ENCODE assay signal across 10 mouse cellular contexts in the genomic region with DNA sequence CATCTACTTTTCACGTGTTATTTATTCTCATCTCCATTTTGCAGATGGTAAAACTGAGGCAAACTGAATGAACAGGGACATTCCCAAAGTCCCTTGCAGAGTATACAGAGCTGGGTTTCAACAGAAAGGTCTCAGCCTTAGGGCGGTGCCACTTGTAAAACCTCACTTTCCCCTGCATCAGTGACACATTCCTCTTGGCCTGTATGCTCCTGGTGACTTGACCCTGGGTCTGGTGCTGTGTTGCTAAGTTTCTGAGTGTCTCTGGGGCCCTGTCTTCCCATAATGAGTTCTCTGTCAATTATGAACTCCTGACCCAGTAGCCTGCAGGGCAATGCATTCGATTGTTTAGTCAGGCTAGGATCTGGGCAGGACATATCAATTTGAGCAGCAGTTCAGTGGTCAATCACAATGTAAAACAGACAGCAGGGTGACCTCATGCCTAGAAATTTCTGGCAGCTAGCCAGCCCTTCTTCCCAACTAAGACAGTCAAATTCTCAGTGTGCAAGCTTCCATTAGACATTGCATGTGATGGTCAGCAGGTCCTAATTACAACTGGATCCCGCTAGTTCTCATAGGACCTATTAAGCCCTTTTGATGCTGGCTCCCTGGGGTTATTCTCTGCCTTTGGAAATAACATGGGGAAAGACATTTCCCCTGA.
A peak's percentile ranks its signal among the peaks of the same experiment; 100 is the strongest.
DNase-seq lines count a peak whose midpoint lies in the region; ATAC-seq lines count a peak whose summit lies in the region.
"Had no signal": no experiment of that assay in that cellular context is flagged by ENCODE, and none has a peak within 500 bp of the region (broad histone marks: within the 10 kb centered on the region; RNA-seq: fewer than 3 reads in every experiment).

No protein-coding gene starts in this region.

- ATAC-seq in hindbrain, embryonic 12.5 days (ENCODE audit: low FRiP score), result 0 out of 2 replicates have a peak, but pooled peaks have one; percentile 46

- no peaks in the 10 kb centered on the region for H3K4me1 ChIP-seq in hindbrain, embryonic 12.5 days

- no peak overlapping the region for H3K9ac ChIP-seq in hindbrain, embryonic 12.5 days

- DNase-seq in heart, postnatal 10 days, result peak; percentile 30 to 42
- no peak for DNase-seq in heart, adult 9 months (ENCODE audit: low spot score in 2 of 2)
- peak; percentile 5 for DNase-seq in urinary bladder, postnatal 14 days (ENCODE audit: low spot score)
- DNase-seq in urinary bladder, postnatal 25 days (ENCODE audit: low spot score), result no peak
- peak; percentile 2 for DNase-seq in yolk sac, embryonic 10.5 days (ENCODE audit: low spot score)
- no peak for DNase-seq in layer of hippocampus, postnatal 10 days (ENCODE audit: low spot score in 2 of 2)
- DNase-seq in frontal cortex, postnatal 36 days (ENCODE audit: low spot score in 2 of 2), result no peak
- DNase-seq: layer of hippocampus, postnatal 36 days; thymus, postnatal 36 days had no signal

- 54% methylated on average over 4 of the region's 4 CpGs for WGBS in hindbrain, embryonic 12.5 days

- H3K27me3 ChIP-seq in hindbrain, embryonic 12.5 days, result no peaks in the 10 kb centered on the region

- H3K36me3 ChIP-seq in hindbrain, embryonic 12.5 days, result no peaks in the 10 kb centered on the region

- intact Hi-C loops in heart, postnatal 10 days (cut with DNase I), result no loop called here

- H3K4me2 ChIP-seq in hindbrain, embryonic 12.5 days (replicated peaks), result no peak overlapping the region

- H3K27ac ChIP-seq in hindbrain, embryonic 12.5 days, result no peak overlapping the region

- no peaks in the 10 kb centered on the region for H3K9me3 ChIP-seq in hindbrain, embryonic 12.5 days (replicated peaks)

- no peak overlapping the region for H3K4me3 ChIP-seq in hindbrain, embryonic 12.5 days

Comparison
In these comparisons a context has a peak if more than half of its experiments do, and no peak if none do; other contexts are left out.
1. DNase-seq: peak in heart, postnatal 10 days (2 of 2), urinary bladder, postnatal 14 days (single experiment) and yolk sac, embryonic 10.5 days (single experiment); none in heart, adult 9 months (0 of 2), urinary bladder, postnatal 25 days (single experiment), layer of hippocampus, postnatal 10 days (0 of 2) and frontal cortex, postnatal 36 days (0 of 2).